Mouse (Mus musculus) CD4-positive, CD25-positive, alpha-beta regulatory T cell, adult 4 months (primary cell): ENCODE measurements around the gene Reck. TPM values are rescaled to one million over a fixed set of nuclear protein-coding genes. Genes with fewer than 3 reads are reported as not detected.

Experiments
- ATAC-seq: one replicate; pipeline ENCODE4 v1.8.0; 2017
- polyA plus RNA-seq, 2 experiments: library from polyadenylated mRNA; unstranded; fragments of 100-300 nt; shearing (Covaris generic); gene quantifications; one replicate each; pipeline ENCODE4 v1.2.1; 2017

Gene Reck
- polyA plus RNA-seq, 2 experiments from 2014 or later: 4.2 to 4.6 TPM

DNA sequence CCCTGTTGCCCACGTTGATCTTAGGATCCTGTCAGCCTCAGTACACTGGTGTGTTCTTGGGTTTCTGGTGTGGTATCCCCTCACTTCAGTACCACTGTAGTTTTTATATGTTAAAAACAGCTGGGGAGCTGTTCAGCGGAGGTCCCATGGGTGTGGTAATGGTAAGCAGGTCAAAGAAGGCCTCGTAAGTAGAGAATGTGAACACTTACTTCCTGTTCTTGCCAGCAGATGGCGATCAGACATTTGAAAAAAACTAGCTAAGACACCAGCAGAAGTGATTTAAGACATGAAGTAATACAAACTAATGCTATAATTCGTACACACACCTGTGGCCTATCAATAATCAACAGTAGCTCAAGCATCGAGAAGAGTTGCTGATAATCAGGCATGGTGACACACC is 31.1 kb downstream of the Reck start:
- ATAC-seq: peak; percentile 67

GRCm38 (mm10) chr4:43918221-43918620 is 42.9 kb downstream of the Reck start:
- ATAC-seq: no peak

DNA sequence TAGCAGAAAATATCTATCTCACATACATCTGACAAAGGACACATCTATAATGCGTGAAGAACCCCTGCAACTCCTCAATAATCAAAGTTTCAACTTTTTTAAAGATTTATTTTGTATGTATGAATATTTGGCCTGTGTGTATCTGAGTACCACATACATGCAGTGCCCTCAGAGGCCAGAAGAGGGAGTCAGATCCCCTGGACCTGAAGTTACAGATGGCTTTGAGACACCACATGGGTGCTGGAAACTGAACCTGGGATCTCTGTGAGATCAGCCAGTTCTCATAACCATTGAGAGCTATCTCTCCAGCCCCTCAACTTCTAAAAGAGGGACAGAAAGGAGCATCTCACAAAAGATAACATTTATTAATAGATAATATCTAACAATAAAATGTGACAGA is 45.3 kb downstream of the Reck start:
- no peak for ATAC-seq

DNA sequence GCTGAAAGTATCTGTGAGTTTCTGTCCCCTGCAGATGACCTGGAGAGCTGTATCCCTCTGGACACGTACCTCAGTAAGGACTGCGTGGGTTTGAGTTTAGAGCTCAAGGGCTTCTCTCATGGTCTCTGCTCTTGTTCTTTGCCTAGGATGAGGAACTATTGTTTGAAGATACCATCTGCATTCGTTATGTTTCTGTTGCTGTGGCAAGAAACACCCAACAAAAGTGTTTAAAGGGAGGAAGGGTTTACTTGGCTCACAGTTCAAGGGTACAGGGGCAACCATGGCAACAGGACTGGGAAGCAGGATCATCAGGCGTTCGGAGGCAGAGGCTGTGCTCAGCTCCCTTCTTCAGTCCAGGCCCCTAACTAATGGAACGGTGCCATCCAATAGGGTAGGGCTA is 49.8 kb downstream of the Reck start:
- ATAC-seq: no peak

DNA sequence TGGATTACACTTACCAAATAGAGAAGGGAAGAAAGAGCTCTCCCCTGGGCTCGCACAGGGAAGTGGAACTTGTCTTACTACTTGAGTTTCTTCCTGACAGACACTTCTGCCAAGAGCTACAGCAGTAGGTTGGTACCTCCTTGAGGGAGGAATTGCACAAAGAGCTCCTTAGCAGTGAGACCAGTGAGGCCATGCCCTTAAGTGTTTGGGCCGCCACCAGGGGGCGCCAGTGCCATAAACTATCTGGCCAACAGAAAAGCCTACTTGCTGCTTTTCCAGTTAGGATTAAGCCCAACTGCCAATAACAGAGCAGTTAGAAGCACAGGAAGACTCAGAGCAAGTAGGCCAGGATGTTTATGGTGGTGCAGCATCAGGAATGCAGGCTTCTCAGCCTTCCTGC is 50.4 kb downstream of the Reck start:
- peak; percentile 85 for ATAC-seq

GRCm38 (mm10) chr4:43927826-43928225 is 52.5 kb downstream of the Reck start:
- ATAC-seq: peak; percentile 49

- no peak for ATAC-seq
Measured at GRCm38 (mm10) chr4:43931877-43932276, 56.5 kb downstream of the Reck start.

- peak; percentile 33 for ATAC-seq
Measured at GRCm38 (mm10) chr4:43936186-43936585, 60.9 kb downstream of the Reck start.

DNA sequence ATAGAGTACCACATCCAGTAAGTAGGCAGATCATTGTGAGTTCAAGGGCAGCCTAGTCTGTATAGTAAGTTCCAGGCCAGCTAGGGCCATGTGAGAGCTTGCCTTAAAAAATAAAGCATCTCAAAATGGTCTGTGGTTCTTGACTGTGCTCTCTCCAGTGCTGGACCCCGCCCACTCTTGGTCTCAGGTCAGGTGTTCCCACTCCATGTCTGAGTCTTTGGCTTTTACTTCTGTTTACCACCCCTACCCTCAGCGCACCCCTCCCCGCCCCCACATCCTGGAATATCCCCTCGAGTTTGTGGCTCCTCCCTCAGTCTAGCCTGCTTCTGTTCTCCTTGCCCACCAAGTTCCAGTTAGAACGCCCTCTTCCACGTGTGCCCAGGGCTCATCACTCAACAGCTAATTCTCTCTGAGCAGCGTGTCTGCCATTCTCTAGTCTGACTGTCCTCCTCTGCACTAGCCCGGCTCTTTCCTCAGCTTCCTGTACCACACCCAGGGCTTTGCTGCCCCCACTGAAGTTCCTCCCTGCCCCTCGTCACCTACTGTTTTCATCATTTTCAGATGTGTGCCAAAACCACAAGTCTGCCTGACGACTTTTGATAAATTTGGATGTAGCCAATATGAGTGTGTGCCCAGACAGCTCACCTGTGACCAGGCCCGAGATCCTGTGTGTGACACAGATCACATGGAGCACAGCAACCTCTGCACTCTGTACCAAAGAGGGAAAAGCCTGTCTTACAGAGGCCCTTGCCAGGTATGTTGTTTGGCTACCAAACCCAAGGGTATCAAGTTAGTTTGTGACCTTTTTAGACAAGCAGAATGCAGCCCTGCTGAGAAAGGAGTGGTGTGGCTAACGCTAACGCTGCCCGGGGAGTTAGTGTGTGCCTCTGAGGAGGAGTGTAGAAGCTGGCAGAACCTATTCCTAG is 61.7 kb downstream of the Reck start:
- ATAC-seq: peak; percentile 84

GRCm38 (mm10) chr4:43941315-43941714 is 66.0 kb downstream of the Reck start:
- no peak for ATAC-seq

GRCm38 (mm10) chr4:43942421-43942820 is 67.1 kb downstream of the Reck start:
- no peak for ATAC-seq

DNA sequence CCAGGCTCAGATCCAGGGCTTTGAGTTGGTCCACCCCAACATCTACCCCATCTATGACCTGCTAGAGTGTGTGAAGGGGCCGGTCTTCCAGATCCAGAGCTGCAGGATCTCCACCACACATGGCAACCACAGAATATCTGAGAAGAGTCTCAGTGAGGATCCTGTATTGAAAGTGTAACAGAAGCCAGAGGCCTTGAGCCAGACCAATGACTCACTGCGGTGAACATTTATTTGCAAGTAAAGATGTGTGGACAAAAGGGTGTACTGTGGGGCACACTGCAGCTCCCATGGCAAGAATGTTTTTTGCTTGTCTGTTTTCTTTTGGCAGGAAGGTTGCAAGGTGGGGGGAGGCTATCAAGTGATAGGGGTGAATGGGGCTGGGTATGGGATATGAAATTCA is 72.2 kb downstream of the Reck start:
- ATAC-seq: no peak

- ATAC-seq: peak; percentile 77
Measured at GRCm38 (mm10) chr4:43957292-43957845, 82.0 kb downstream of the Reck start, which contains the start of gene Glipr2. Glipr2 (plus strand) TSS chr4:43957401.

- ATAC-seq: peak; percentile 24
Measured at GRCm38 (mm10) chr4:43957846-43958461, 82.6 kb downstream of the Reck start.

- ATAC-seq: peak; percentile 18
Measured at GRCm38 (mm10) chr4:43959523-43960179, 84.3 kb downstream of the Reck start.

- ATAC-seq: peak; percentile 48
Measured at GRCm38 (mm10) chr4:43960207-43960606, 84.9 kb downstream of the Reck start.

DNA sequence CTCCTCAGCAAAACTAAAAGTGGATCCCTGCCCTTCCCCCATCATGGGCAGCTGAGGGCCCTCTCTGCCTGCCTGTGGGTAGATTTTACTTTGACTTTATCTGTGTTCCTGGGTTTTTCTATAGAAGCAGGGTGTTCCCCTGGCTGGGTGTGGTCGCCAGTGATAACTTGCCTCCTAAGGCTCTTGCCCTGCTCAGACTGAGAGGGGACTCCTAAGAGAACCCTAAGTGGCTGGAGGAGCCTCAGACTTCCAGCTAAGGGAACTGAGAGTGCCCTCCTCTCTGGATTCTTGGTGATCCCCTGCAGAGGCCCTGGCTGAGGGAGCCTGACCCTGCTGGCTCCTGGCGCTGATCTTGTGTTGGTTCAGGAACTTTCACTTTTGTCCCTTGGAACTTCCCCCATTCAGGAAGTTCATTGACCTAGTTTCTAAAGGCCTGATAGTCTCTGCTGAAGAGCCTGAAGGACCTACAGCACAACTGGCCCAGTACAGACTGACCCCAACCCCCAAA is 89.0 kb downstream of the Reck start:
- peak; percentile 36 for ATAC-seq

- no peak for ATAC-seq
Measured at GRCm38 (mm10) chr4:43964951-43965684, 89.8 kb downstream of the Reck start.

DNA sequence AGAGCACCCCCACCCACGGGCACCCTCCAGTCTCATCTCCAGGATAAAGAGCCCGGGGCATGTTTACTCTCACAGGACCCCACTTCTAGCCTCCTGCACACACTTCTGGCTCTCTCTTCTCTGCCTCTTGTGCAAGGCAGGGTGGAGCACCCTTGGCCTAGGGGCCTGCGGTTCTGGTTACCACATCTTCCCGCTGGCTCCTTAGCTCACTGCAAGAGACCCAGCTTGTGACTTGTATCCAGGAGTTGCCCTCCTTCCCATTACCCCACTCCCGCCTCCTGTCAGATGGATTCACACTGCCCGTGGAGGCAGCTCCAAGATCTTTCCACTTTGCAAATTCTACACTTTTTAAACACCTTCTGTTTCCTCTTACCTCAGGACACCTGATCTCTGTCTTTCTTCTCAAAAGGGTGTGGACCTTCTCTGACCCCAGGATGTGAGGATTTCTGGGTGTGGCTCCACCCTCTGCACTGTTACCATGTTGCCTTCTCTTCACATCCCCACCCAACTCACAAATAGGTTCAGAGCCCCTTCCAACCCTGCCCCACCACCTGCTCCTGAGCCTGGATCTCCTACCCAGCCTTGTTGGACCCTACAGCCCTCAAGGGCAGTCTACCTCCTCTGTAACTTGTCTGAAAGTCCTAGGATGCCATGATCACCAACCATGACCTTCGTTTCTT is 90.7 kb downstream of the Reck start:
- ATAC-seq: peak; percentile 33

DNA sequence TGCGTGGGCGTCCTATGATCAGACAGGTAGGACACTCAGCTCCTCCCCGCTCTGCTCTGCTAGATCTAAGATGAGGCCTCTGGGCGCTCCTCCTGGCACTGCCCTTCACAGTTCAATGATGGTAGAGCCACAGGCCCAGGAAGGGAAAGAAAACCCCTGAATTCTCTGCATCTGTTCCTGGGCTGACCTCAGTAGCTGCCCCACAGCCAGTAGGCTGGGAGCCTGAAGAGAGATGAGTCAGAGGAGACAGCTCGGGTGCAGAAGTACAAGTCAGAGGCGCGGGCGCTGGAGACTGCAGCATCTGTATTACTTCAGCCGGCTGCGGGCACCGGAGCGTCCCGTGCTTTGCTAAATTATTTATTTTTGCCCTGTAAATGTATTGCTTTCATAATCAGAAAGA is 93.3 kb downstream of the Reck start:
- ATAC-seq: no peak

GRCm38 (mm10) chr4:43969373-43969772 is 94.0 kb downstream of the Reck start:
- no peak for ATAC-seq
